Mouse (Mus musculus) frontal cortex, adult (tissue): ENCODE data around the gene Rassf8.

Experiments used
- ATAC-seq: cut with Nextera tagmentation; 2 replicates; pipeline ENCODE4 v1.9.2; 2017; ENCODE audit warnings: mild to moderate bottlenecking, moderate library complexity, mixed read lengths; ENCODE audit not compliant: low TSS enrichment

Gene Rassf8

DNA sequence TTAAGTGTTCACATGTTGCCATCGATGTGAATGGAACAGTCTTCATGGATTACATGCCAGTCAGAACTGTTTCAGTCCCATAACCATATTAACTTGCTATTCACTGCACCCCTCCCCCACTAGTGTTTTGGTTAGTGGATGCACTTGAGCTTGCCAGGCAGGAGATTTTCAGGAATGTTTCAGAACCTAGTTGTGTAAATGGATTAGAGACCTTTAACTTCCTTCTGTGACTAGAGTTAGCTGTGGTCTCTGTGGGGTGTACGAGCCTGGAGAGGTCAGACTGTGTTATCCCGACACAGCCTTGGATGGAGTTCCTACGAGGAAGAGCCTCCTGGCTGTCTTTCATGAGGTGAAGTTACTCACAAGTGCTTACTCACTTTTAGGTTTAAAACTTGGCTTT is 29.7 kb downstream of the Rassf8 start:
- ATAC-seq, result no peak

DNA sequence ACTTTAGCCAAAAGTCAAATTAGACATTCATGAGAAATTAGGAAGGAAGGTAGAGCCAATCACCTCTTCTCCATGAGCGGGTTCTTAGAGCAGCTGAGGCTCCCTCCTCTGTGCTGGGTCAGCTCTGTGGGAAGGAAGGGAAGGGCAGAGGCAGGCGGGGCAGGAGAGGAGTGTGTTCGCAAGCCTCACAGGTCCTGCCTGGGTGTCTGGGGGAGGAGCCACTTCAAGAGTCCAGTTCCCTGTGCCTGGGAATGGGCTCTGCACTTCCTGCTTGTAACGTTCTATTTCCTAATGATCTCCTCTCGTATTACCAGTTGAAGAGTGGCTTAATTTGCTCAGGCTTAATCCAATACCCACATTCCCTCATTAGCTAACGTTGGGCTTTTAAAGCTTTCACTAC is 32.8 kb downstream of the Rassf8 start:
- no peak for ATAC-seq

DNA sequence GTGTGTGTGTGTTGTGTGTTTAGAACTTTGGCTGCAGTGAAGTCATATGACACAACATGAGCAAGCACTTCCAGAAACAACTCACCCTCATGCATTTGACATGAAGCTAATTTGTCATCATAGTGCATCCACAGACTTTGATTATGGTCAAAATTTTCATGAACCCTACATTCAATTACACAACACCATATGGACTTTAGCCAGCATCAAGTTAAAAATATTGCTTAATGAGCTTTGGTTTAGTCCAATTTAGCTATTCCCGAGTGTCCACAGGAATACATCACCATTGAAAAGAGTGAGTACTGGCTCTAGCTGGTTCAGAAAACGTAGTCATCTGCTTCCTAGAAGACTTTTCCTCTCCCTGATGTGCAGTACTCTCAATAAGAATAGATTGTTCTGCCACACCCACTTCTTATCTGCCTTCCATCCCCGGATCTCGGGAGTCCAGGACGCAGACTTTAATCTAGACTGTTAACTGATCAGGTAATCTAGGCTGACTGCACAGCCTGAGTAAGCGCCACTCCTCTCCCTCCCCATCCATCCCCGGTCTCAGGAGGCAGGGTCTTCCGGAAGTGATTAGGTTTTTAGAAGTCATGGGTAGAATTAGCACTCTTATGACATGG is 33.7 kb downstream of the Rassf8 start:
- no peak for ATAC-seq

DNA sequence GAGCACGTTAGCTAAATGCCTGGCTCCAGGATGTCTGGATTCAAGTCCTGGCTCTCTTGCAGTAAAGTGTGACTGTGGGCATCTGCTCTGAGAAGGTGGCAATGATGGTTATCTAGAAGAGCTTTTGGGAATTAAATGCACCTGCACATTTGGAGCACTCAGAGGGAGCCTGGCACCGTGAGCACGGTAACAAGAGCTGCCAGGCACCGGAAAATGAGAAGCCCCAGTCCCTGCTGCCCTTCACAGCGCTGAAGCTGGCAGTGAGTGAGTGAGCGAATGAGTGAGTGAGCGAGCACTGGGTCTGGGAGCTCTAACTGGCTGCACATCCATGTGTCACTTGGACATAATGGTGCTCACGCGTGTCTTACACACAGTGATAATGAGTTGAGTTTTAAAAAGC is 34.7 kb downstream of the Rassf8 start:
- ATAC-seq, result no peak

GRCm38 (mm10) chr6:145781966-145782365 is 35.4 kb downstream of the Rassf8 start:
- no peak for ATAC-seq

- no peak for ATAC-seq
Measured at GRCm38 (mm10) chr6:145787311-145787710, 40.8 kb downstream of the Rassf8 start.

DNA sequence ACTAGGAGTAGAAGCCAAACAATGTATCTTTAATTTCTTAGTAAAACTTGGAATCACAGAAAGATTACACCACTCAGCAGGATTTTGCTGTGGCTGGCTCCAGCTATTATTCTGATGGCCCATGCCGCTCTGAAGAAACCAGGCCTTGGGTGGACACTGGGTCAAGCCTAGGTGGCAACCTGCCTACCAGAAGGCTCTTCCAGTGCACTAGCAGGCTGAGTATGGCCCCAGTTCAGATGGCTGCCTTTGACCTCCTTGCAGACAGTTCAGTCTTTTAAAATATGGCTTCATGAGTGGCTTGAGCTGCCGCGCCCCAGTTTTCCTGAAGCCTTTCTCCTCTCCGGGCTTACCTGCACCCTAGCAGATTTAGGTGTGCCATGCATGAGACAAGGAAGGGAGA is 43.2 kb downstream of the Rassf8 start:
- no peak for ATAC-seq

DNA sequence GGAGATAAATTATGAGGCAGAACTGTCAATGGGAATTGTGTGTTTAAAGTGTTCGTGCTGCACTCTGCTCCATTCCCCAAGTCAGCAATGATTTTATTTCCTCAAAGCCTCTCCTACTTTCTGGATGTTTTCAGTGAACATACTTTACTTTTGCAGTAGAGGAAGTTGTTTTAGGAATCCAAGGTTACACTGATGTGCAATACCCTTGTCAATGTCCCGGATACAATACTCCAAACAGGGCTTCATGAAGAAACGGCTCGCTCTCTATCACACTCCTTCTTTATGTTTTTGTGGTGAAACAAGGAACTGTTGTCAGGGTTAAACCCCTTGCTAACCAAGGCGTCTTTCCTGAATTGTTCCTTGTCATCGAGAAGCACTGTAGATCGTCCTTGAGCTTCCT is 45.8 kb downstream of the Rassf8 start:
- ATAC-seq, result no peak

DNA sequence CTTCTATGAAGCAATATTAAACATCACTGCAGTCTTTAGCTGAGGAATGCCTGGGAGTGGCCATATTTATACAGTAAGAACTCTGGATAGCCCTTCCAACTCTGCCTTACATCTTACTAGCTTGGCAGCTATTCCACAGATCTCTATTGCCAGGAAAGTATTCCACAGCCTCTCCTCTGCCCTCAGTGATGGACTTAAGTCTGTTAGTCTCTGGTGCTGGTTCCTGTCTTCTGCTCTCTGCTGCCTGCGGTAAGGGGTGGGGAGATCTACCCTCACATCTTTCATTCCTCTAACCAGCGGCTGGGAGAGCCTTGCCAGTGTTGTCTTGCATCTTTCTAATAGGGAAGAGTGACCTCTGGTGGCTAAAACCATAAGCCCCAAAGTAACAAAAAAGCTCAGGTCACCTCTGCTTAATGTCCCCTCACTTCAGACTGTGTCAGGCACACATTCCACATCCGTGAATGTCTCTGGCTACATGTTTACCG is 46.6 kb downstream of the Rassf8 start:
- ATAC-seq, result peak; percentile 86

DNA sequence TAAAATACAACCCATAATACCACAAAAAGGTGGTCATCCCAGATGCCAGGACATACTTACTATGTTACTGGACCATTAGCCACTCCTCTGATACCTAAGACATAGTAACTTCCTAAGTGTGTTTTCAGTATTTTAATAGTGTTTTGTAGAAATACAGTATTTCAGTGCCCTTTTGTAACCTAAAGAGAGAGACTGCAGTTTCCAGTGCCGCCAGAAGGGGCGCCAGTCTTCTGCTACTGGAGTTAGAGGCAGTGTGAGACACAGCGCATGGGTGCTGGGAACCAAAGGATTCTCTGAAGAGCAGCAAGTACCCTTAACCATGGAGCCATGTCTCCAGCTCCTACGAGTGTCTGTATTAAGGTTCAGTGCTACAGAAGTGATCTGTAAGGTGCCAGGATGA is 48.1 kb downstream of the Rassf8 start:
- ATAC-seq, result no peak

- no peak for ATAC-seq
Measured at GRCm38 (mm10) chr6:145796191-145797023, 49.9 kb downstream of the Rassf8 start.

- ATAC-seq, result no peak
Measured at GRCm38 (mm10) chr6:145797692-145798091, 51.1 kb downstream of the Rassf8 start.

- no peak for ATAC-seq
Measured at GRCm38 (mm10) chr6:145801796-145802488, 55.4 kb downstream of the Rassf8 start.

GRCm38 (mm10) chr6:145802881-145803280 is 56.3 kb downstream of the Rassf8 start:
- no peak for ATAC-seq

- no peak for ATAC-seq
Measured at GRCm38 (mm10) chr6:145804276-145804675, 57.7 kb downstream of the Rassf8 start.

- no peak for ATAC-seq
Measured at GRCm38 (mm10) chr6:145806784-145807183, 60.2 kb downstream of the Rassf8 start.

DNA sequence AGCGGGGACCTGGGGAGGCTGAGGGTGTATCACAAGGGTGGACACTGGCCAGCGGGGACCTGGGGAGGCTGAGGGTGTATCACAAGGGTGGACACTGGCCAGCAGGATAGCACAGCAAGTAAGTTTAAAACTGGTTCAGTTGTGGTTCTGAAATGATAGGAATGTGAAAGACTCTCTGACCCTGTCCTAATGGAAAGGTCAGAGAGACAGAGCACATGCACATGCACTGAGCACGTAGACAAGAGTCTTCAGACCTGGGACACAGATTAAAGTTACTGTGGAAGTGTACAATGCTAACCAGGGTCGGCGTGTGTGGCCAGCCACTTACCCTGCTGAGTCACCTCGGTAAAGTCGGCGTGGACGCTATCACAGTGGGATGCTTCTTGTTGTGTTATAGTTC is 61.4 kb downstream of the Rassf8 start:
- ATAC-seq, result no peak

- no peak for ATAC-seq
Measured at GRCm38 (mm10) chr6:145809566-145809965, 63.0 kb downstream of the Rassf8 start.

- ATAC-seq, result no peak
Measured at GRCm38 (mm10) chr6:145810015-145810414, 63.5 kb downstream of the Rassf8 start.

GRCm38 (mm10) chr6:145811174-145811573 is 64.6 kb downstream of the Rassf8 start:
- no peak for ATAC-seq

DNA sequence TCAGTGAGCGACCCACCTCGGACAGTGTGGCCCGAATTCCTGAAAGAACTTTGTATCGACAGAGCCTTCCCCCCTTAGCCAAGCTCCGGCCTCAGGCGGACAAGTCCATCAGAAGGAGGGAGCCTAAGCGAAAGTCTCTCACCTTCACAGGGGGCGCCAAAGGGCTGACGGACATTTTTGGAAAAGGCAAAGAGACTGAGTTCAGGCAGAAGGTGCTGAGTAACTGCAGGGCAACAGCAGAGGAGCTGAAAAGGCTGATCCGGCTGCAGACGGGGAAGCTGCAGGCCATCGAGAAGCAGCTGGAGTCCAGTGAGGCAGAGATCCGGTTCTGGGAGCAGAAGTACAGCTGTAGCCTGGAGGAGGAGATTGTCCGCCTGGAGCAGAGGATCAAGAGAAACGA is 68.7 kb downstream of the Rassf8 start:
- no peak for ATAC-seq

DNA sequence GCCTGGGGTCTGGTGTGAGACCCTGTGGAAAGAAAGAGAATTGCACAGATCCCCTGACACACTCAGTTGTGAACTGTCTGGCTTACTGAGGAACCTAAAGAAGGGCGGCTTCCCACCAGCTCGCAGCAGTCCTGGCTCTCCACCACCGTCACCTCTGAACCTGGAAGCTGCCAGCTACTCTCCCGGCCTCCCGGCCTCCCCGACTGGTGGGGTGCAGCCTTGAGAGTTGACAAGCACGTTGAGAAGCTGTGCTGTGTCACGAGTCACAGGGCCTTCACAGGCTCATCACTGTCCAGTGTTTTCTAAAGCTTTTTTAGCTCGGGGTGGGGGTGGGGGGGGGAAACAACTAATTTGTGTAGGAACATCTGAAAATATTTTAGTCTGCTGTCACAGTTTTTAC is 72.6 kb downstream of the Rassf8 start:
- no peak for ATAC-seq

- ATAC-seq, result no peak
Measured at GRCm38 (mm10) chr6:145822218-145822617, 75.7 kb downstream of the Rassf8 start.
